Comparison of ENCODE assay signal across 8 mouse cellular contexts in the genomic region with DNA sequence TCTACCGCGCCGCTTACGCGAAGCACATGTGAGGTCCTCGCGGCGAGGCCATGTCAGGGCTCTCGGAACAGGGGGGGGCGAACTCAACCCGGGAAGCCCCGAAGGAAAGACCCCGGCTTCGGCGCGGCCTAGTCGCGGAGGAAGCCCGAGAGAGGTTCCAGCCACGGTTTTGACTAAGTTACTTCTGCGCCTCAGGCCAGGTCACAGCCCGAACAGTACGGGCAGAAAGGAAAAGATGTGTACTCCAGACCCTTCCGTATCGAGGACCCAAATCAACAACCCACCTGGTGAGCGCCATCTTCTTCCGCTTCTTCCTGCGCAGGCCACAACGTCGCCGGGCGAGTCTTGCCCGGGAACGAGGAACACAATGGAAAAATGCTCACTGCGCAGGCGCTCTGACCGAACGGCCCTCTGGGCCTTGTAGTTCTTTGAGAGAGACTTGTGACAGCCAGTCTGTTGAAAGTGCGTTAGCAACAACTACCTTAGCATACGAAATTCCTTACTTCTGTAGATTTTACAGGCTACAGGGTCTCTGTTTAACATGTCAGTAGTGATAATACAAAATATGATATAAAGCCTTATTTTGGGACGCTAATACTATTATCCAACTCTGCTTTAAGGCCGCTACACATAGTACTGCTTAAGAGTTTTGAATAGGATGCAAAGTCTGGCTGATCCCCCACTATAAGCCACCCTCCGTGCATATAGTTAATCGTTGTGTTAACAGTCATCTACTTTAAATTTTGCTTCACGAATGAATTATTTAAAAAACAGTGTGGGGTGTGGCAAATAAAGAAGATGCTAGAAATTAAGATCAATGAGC. TPM values are rescaled to one million over a fixed set of nuclear protein-coding genes. Genes with fewer than 3 reads are reported as not detected.
A peak's percentile ranks its signal among the peaks of the same experiment; 100 is the strongest.
DNase-seq lines count a peak whose midpoint lies in the region; ATAC-seq and TF ChIP-seq lines count a peak whose summit lies in the region.

Snw1 (minus strand) TSS at position 311 of the 823 bp plus-strand sequence.

- peaks cover 29% of the 10 kb centered on the region for H3K79me2 ChIP-seq in MEL (ENCODE audit: control insufficient read depth, insufficient read depth, low read length, poor library complexity)

- H3K27ac ChIP-seq in MEL (ENCODE audit: control insufficient read depth, low read depth, low read length): peak within 1 kb of the TSS; percentile 82
- H3K27ac ChIP-seq in cerebellum, adult 2 months (ENCODE audit: insufficient read depth, low read length): peak within 1 kb of the TSS; percentile 93
- peak within 1 kb of the TSS; percentile 95 for H3K27ac ChIP-seq in forebrain, postnatal 0 days (ENCODE audit: low read depth, low read length)
- peak within 1 kb of the TSS; percentile 84 for H3K27ac ChIP-seq in lung, embryonic 15.5 days

- TF ChIP-seq RAD21 in MEL (IDR thresholded peaks at IDR 0.05; ENCODE audit: low read depth, low read length): no peak; the same call in 1 of the 2 replicates

- no peaks in the 10 kb centered on the region for H3K9me3 ChIP-seq in MEL (replicated peaks; ENCODE audit: insufficient read depth, low read length)
- H3K9me3 ChIP-seq in forebrain, postnatal 0 days (ENCODE audit: low read length): no peaks in the 10 kb centered on the region
- no peaks in the 10 kb centered on the region for H3K9me3 ChIP-seq in lung, embryonic 15.5 days

- no peaks in the 10 kb centered on the region for H3K27me3 ChIP-seq in MEL (ENCODE audit: control insufficient read depth in 1 of 2, insufficient read depth in 2 of 2, low read length in 2 of 2)
- no peaks in the 10 kb centered on the region for H3K27me3 ChIP-seq in cerebellum, adult 2 months (ENCODE audit: control insufficient read depth, insufficient read depth, low read length)
- H3K27me3 ChIP-seq in forebrain, postnatal 0 days (ENCODE audit: insufficient read depth, low read length): no peaks in the 10 kb centered on the region; the same call in 1 of the 2 replicates
- H3K27me3 ChIP-seq in lung, embryonic 15.5 days: no peaks in the 10 kb centered on the region

- peak within 1 kb of the TSS; percentile 96 for H3K9ac ChIP-seq in MEL (ENCODE audit: control insufficient read depth, low read depth, low read length, poor library complexity, severe bottlenecking)
- H3K9ac ChIP-seq in forebrain, postnatal 0 days: peak within 1 kb of the TSS; percentile 98
- peak within 1 kb of the TSS; percentile 89 for H3K9ac ChIP-seq in lung, embryonic 15.5 days

- H3K4me2 ChIP-seq in forebrain, postnatal 0 days (ENCODE audit: low read depth): peak within 1 kb of the TSS; percentile 57
- peak within 1 kb of the TSS; percentile 59 for H3K4me2 ChIP-seq in lung, embryonic 15.5 days

- peaks cover 0 to 7% of the 10 kb centered on the region in 2 experiments; a peak in 2 of 4 replicates for H3K4me1 ChIP-seq in MEL (ENCODE audit: control insufficient read depth in 1 of 2, insufficient read depth in 2 of 2, low read length in 2 of 2)
- H3K4me1 ChIP-seq in cerebellum, adult 2 months (ENCODE audit: control insufficient read depth, insufficient read depth, low read length): peaks cover 3% of the 10 kb centered on the region
- H3K4me1 ChIP-seq in forebrain, postnatal 0 days (ENCODE audit: insufficient read depth): no peaks in the 10 kb centered on the region
- H3K4me1 ChIP-seq in lung, embryonic 15.5 days: peaks cover 12% of the 10 kb centered on the region

- H3K36me3 ChIP-seq in MEL (ENCODE audit: control insufficient read depth in 1 of 2, insufficient read depth in 2 of 2, low read length in 2 of 2): peaks cover 12 to 20% of the 10 kb centered on the region in 2 experiments
- peaks cover 14% of the 10 kb centered on the region; the same call in 1 of the 2 replicates for H3K36me3 ChIP-seq in forebrain, postnatal 0 days (ENCODE audit: insufficient read depth)
- peaks cover 14% of the 10 kb centered on the region for H3K36me3 ChIP-seq in lung, embryonic 15.5 days

- peak; percentile 62 to 85 for TF ChIP-seq POLR2A in MEL (IDR thresholded peaks at IDR 0.05; ENCODE audit: control insufficient read depth in 1 of 2, insufficient read depth in 1 of 2, low read depth in 1 of 2, low read length in 2 of 2, poor library complexity in 1 of 2)
- TF ChIP-seq POLR2A in cerebellum, adult 2 months (IDR thresholded peaks at IDR 0.05; ENCODE audit: borderline replicate concordance, insufficient read depth, low read length): peak; percentile 71; the same call in 1 of the 2 replicates

- no peak; a peak in 1 of 4 replicates for TF ChIP-seq EP300 in MEL (IDR thresholded peaks at IDR 0.05; ENCODE audit: low read depth in 1 of 2, low read length in 2 of 2)

- TF ChIP-seq CTCF in MEL (IDR thresholded peaks at IDR 0.05 in 2 of 3, conservative IDR thresholded peaks at IDR 0.05 in 1 of 3; ENCODE audit: control insufficient read depth in 1 of 3, insufficient read depth in 1 of 3, low read depth in 2 of 3, low read length in 3 of 3, poor library complexity in 1 of 3, severe bottlenecking in 1 of 3): no peak
- no peak for TF ChIP-seq CTCF in cerebellum, adult 2 months (IDR thresholded peaks at IDR 0.05; ENCODE audit: borderline replicate concordance, insufficient read depth, low read depth, low read length)
- 0 out of 2 replicates have a peak, but pooled peaks have one; percentile 17 for TF ChIP-seq CTCF in forebrain, postnatal 0 days (IDR thresholded peaks at IDR 0.05; ENCODE audit: low read depth)

- peak; percentile 99 for ATAC-seq in forebrain, postnatal 0 days
- peak; percentile 96 for ATAC-seq in lung, embryonic 15.5 days (ENCODE audit: borderline replicate concordance, extremely low read depth, low FRiP score, low TSS enrichment)

- peak within 1 kb of the TSS; percentile 68 to 93 for H3K4me3 ChIP-seq in MEL (ENCODE audit: control insufficient read depth in 1 of 2, insufficient read depth in 1 of 2, low read depth in 2 of 2, low read length in 2 of 2)
- peak within 1 kb of the TSS; percentile 96 for H3K4me3 ChIP-seq in cerebellum, adult 2 months (replicated peaks; ENCODE audit: insufficient read depth, low read depth, low read length)
- peak within 1 kb of the TSS; percentile 81 for H3K4me3 ChIP-seq in forebrain, postnatal 0 days (ENCODE audit: low read depth, low read length)
- peak within 1 kb of the TSS; percentile 74 for H3K4me3 ChIP-seq in lung, embryonic 15.5 days

- DNase-seq in MEL (ENCODE audit: low read depth, low spot score): peak; percentile 97
- DNase-seq in cerebellum, adult 2 months: peak; percentile 93 to 95
- DNase-seq in forebrain, postnatal 0 days: peak; percentile 98
- DNase-seq in heart, postnatal 4 days: peak; percentile 95
- DNase-seq in layer of hippocampus, adult 8-10 months (ENCODE audit: low spot score in 2 of 2): peak; percentile 93 to 95
- DNase-seq in ovary, adult 18-20 months (ENCODE audit: low spot score): peak; percentile 89
- peak; percentile 97 for DNase-seq in thymus, postnatal 0 days (ENCODE audit: low spot score)

- WGBS in cerebellum, adult 2 months: 3% methylated on average over 44 of the region's 45 CpGs
- 2% methylated on average over 45 of the region's 45 CpGs for WGBS in forebrain, postnatal 0 days
- 3% methylated on average over 45 of the region's 45 CpGs for whole genome bisulfite sequencing in lung, embryonic 15.5 days

TF ChIP-seq in MEL, 35 proteins besides CTCF, POLR2A, EP300 and RAD21 (continues in another document):
- TF ChIP-seq MXI1 (IDR thresholded peaks at IDR 0.05; ENCODE audit: low read depth, low read length) (peak; percentile 47), GABPA (IDR thresholded peaks at IDR 0.05; ENCODE audit: low read depth, low read length) (no peak), POLR2AphosphoS5 (IDR thresholded peaks at IDR 0.05; ENCODE audit: borderline replicate concordance, low read depth, low read length) (peak; percentile 38; the same call in 1 of the 2 replicates), TBP (IDR thresholded peaks at IDR 0.05; ENCODE audit: low read depth, low read length) (peak; percentile 82), POLR2AphosphoS2 (IDR thresholded peaks at IDR 0.05; ENCODE audit: low read length) (peak; percentile 86; the same call in 1 of the 2 replicates), GATA1 (IDR thresholded peaks at IDR 0.05; ENCODE audit: low read depth, low read length) (peak; percentile 58), MAX (IDR thresholded peaks at IDR 0.05; ENCODE audit: low read length) (peak; percentile 49; the same call in 1 of the 2 replicates), ELF1 (IDR thresholded peaks at IDR 0.05; ENCODE audit: low read depth, low read length) (peak; percentile 95), KAT2A (conservative IDR thresholded peaks at IDR 0.05; ENCODE audit: low read depth, low read length) (peak; percentile 98), USF2 (IDR thresholded peaks at IDR 0.05; ENCODE audit: borderline replicate concordance in 1 of 2, insufficient read depth in 1 of 2, low read depth in 1 of 2, low read length in 2 of 2) (no peak), MYC (IDR thresholded peaks at IDR 0.05; ENCODE audit: low read depth, low read length) (peak; percentile 70; the same call in 1 of the 2 replicates), NRF1 (IDR thresholded peaks at IDR 0.05; ENCODE audit: insufficient read depth, low read depth, low read length, poor library complexity, severe bottlenecking) (peak; percentile 96), CHD2 (IDR thresholded peaks at IDR 0.05; ENCODE audit: low read length) (no peak), TAL1 (IDR thresholded peaks at IDR 0.05; ENCODE audit: low read length) (no peak), TCF12 (IDR thresholded peaks at IDR 0.05; ENCODE audit: low read depth, low read length) (peak; percentile 75), MEF2A (IDR thresholded peaks at IDR 0.05; ENCODE audit: extremely low read depth, insufficient replicate concordance, low read depth, low read length, poor library complexity, severe bottlenecking) (no peak), USF1 (IDR thresholded peaks at IDR 0.05; ENCODE audit: low read depth, low read length) (peak; percentile 66), RCOR1 (IDR thresholded peaks at IDR 0.05; ENCODE audit: low read depth, low read length) (no peak), UBTF (IDR thresholded peaks at IDR 0.05; ENCODE audit: borderline replicate concordance, insufficient read depth, low read depth, low read length) (peak; percentile 99), NELFE (IDR thresholded peaks at IDR 0.05; ENCODE audit: low read depth, low read length) (peak; percentile 71)

RNA-seq across cellular contexts. Expression of gene Snw1, which starts in this region (rescaled TPM):
- 88.1 and 108 TPM in 2 replicates for total RNA-seq in MEL (2012; rRNA removed)
- polyA plus RNA-seq in MEL (2012; ENCODE audit: insufficient read depth in 1 of 2, insufficient read length in 2 of 2, low read depth in 1 of 2, low replicate concordance in 2 of 2, missing spikeins in 1 of 2): 10 to 100 TPM; 40.8 to 92.1 TPM
- polyA plus RNA-seq in cerebellum, adult 2 months (2012; rRNA removed): 46.3 and 50.7 TPM in 2 replicates
- 72.2 and 79.6 TPM in 2 replicates for total RNA-seq in forebrain, postnatal 0 days (2014; rRNA removed)
- 95.6 and 109 TPM in 2 replicates for polyA plus RNA-seq in forebrain, postnatal 0 days (2015; fragmentation: Nextera tagmentation; extraction: Ambion mirVana)
- 10 to 100 TPM; 49.2 to 49.3 TPM for total RNA-seq in heart, postnatal 4 days (2021)
- total RNA-seq in layer of hippocampus, adult 8-10 months (2022): 10 to 100 TPM; 59.6 to 69.6 (median 65.4) TPM
- 116 and 118 TPM in 2 replicates for polyA plus RNA-seq in lung, embryonic 15.5 days (2015; fragmentation: Nextera tagmentation; extraction: Ambion mirVana)
- polyA plus RNA-seq in thymus, postnatal 0 days (2015; fragmentation: Nextera tagmentation; extraction: Ambion mirVana): 157 and 161 TPM in 2 replicates

Comparison
In these comparisons a context has a peak if more than half of its experiments do, and no peak if none do; other contexts are left out.
1. Peak in every context shown above with its lines: DNase-seq, ATAC-seq, H3K4me3 ChIP-seq and H3K27ac ChIP-seq.